Mouse (Mus musculus) urinary bladder, postnatal 25 days (tissue): ENCODE results near the gene Ube2o.
"Not testable (repeated sequence)": the region's sequence is repeated elsewhere in the genome, so short reads cannot be mapped to it uniquely, and the experiment has no call there.

Experiments
- DNase-seq: peaks from one replicate; pipeline ENCODE4 v3.0.0; 2022; ENCODE audit warnings: low spot score

The Ube2o gene

GRCm38 (mm10) chr11:116615735-116616437 is 34.6 kb upstream of the Ube2o start:
- DNase-seq, result peak; percentile 41

GRCm38 (mm10) chr11:116613234-116613633 is 32.0 kb upstream of the Ube2o start:
- no peak for DNase-seq

- DNase-seq, result no peak
Measured at GRCm38 (mm10) chr11:116612554-116612953, 31.3 kb upstream of the Ube2o start.

GRCm38 (mm10) chr11:116611883-116612282 is 30.6 kb upstream of the Ube2o start:
- DNase-seq, result no peak

- DNase-seq, result not testable (repeated sequence)
Measured at GRCm38 (mm10) chr11:116611168-116611567, 29.9 kb upstream of the Ube2o start.

GRCm38 (mm10) chr11:116609965-116610630 is 28.9 kb upstream of the Ube2o start:
- DNase-seq, result no peak

- DNase-seq, result no peak
Measured at GRCm38 (mm10) chr11:116607717-116608116, 26.5 kb upstream of the Ube2o start.

GRCm38 (mm10) chr11:116604097-116604496 is 22.9 kb upstream of the Ube2o start:
- no peak for DNase-seq

- no peak for DNase-seq
Measured at GRCm38 (mm10) chr11:116603339-116603738, 22.1 kb upstream of the Ube2o start.

GRCm38 (mm10) chr11:116602043-116602442 is 20.8 kb upstream of the Ube2o start:
- no peak for DNase-seq

GRCm38 (mm10) chr11:116601166-116601565 is 19.9 kb upstream of the Ube2o start:
- no peak for DNase-seq

- no peak for DNase-seq
Measured at GRCm38 (mm10) chr11:116599230-116599629, 18.0 kb upstream of the Ube2o start.

GRCm38 (mm10) chr11:116598193-116598592 is 16.9 kb upstream of the Ube2o start:
- DNase-seq, result no peak

GRCm38 (mm10) chr11:116596766-116597165 is 15.5 kb upstream of the Ube2o start:
- DNase-seq, result no peak

- DNase-seq, result no peak
Measured at GRCm38 (mm10) chr11:116593345-116593744, 12.1 kb upstream of the Ube2o start.

GRCm38 (mm10) chr11:116592428-116592827 is 11.2 kb upstream of the Ube2o start:
- DNase-seq, result peak; percentile 93

GRCm38 (mm10) chr11:116591621-116592020 is 10.4 kb upstream of the Ube2o start:
- DNase-seq, result no peak

GRCm38 (mm10) chr11:116589574-116589973 is 8.3 kb upstream of the Ube2o start:
- DNase-seq, result no peak

GRCm38 (mm10) chr11:116589020-116589531 is 7.8 kb upstream of the Ube2o start:
- DNase-seq, result no peak

- DNase-seq, result peak; percentile 73
Measured at GRCm38 (mm10) chr11:116586801-116587631, 5.8 kb upstream of the Ube2o start.

- DNase-seq, result no peak
Measured at GRCm38 (mm10) chr11:116586310-116586709, 5.1 kb upstream of the Ube2o start, which contains the start of gene Aanat. Aanat (plus strand) TSS chr11:116586432.

GRCm38 (mm10) chr11:116585682-116586081 is 4.4 kb upstream of the Ube2o start:
- DNase-seq, result no peak
